Mouse (Mus musculus) E14TG2a.4 (cell line): ENCODE results near the gene Maats1.

Source experiments
- CTCF ChIP-seq: conservative IDR thresholded peaks from 2 replicates; pipeline ENCODE4 v1.5.1; 2014; ENCODE audit warnings: low read length
- NANOG ChIP-seq: IDR thresholded peaks from 2 replicates; pipeline ENCODE4 v1.6.1; 2014; ENCODE audit warnings: borderline replicate concordance, low read length, mixed read lengths
- POU5F1 ChIP-seq: IDR thresholded peaks from 2 replicates; pipeline ENCODE4 v1.6.1; 2014; ENCODE audit warnings: low read length, borderline replicate concordance

DNA sequence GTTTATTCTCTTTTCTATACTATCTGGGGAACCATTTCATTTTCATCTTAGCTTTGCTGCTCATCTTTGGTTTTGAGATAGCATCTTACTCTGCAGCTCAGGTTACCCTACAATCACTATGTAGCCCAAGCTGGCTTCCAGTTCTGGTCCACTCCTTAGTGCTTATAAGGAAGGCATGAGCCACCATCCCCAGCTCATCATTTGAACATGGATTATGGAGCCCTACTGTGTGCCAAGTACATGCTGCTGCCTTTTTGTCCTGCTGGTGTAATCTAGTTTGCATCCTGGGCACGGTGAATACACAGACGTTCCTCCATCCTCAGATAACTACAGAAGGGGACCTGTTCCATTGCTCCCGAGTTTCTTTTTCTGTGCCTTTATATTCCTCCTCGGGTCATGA lies 30.9 kb upstream of the Maats1 start:
- TF ChIP-seq CTCF (no peak), POU5F1 (no peak), NANOG (no peak)
